Mouse (Mus musculus) right cerebral cortex, postnatal 14 days (tissue): Measurements from ENCODE around the gene Taar7f.
"Not testable (repeated sequence)": the region's sequence is repeated elsewhere in the genome, so short reads cannot be mapped to it uniquely, and the experiment has no call there.

Source experiments
- DNase-seq: peaks from one replicate; pipeline ENCODE4 v3.0.0; 2022

Taar7f gene

GRCm38 (mm10) chr10:24049210-24049609 is at the start of gene Taar7f:
Gene Taar7f (plus strand): TSS chr10:24049510.
- no peak for DNase-seq

- DNase-seq, result no peak
Measured at GRCm38 (mm10) chr10:23999639-24000038, 49.7 kb upstream of the Taar7f start, which contains the start of gene Taar7b. Gene Taar7b (plus strand): TSS chr10:23999939.

- DNase-seq, result no peak
Measured at GRCm38 (mm10) chr10:24006442-24006841, 42.9 kb upstream of the Taar7f start.

- DNase-seq, result no peak
Measured at GRCm38 (mm10) chr10:24007034-24007433, 42.3 kb upstream of the Taar7f start.

- no peak for DNase-seq
Measured at GRCm38 (mm10) chr10:24008143-24008542, 41.2 kb upstream of the Taar7f start.

GRCm38 (mm10) chr10:24026922-24027321 is 22.4 kb upstream of the Taar7f start, which contains the start of gene Taar7d:
Gene Taar7d (plus strand): TSS chr10:24027222.
- DNase-seq, result no peak

GRCm38 (mm10) chr10:24031347-24031746 is 18.0 kb upstream of the Taar7f start:
- DNase-seq, result no peak

GRCm38 (mm10) chr10:24037314-24037713 is 12.0 kb upstream of the Taar7f start, which contains the start of gene Taar7e:
Gene Taar7e (plus strand): TSS chr10:24037614.
- DNase-seq, result no peak

GRCm38 (mm10) chr10:24040120-24040869 is 9.0 kb upstream of the Taar7f start:
- no peak for DNase-seq

GRCm38 (mm10) chr10:24052039-24052438 is 2.7 kb downstream of the Taar7f start:
- DNase-seq, result no peak

- DNase-seq, result no peak
Measured at GRCm38 (mm10) chr10:24058986-24059385, 9.7 kb downstream of the Taar7f start.

- not testable (repeated sequence) for DNase-seq
Measured at GRCm38 (mm10) chr10:24074751-24075150, 25.4 kb downstream of the Taar7f start.

GRCm38 (mm10) chr10:24076200-24076599 is 26.9 kb downstream of the Taar7f start, which contains the start of gene Taar8a:
Gene Taar8a (plus strand): TSS chr10:24076500.
- DNase-seq, result not testable (repeated sequence)

GRCm38 (mm10) chr10:24080166-24080565 is 30.9 kb downstream of the Taar7f start:
- peak; percentile 35 for DNase-seq

GRCm38 (mm10) chr10:24085936-24086335 is 36.6 kb downstream of the Taar7f start:
- no peak for DNase-seq

- no peak for DNase-seq
Measured at GRCm38 (mm10) chr10:24086555-24086954, 37.2 kb downstream of the Taar7f start.

- DNase-seq, result no peak
Measured at GRCm38 (mm10) chr10:24087168-24087567, 37.9 kb downstream of the Taar7f start.

- no peak for DNase-seq
Measured at GRCm38 (mm10) chr10:24092194-24092593, 42.9 kb downstream of the Taar7f start, which contains the start of gene Taar8b. Gene Taar8b (minus strand): TSS chr10:24092294.

GRCm38 (mm10) chr10:24097010-24097409 is 47.7 kb downstream of the Taar7f start:
- DNase-seq, result not testable (repeated sequence)
